12 mouse cellular contexts compared by ENCODE assay signal in the genomic region with DNA sequence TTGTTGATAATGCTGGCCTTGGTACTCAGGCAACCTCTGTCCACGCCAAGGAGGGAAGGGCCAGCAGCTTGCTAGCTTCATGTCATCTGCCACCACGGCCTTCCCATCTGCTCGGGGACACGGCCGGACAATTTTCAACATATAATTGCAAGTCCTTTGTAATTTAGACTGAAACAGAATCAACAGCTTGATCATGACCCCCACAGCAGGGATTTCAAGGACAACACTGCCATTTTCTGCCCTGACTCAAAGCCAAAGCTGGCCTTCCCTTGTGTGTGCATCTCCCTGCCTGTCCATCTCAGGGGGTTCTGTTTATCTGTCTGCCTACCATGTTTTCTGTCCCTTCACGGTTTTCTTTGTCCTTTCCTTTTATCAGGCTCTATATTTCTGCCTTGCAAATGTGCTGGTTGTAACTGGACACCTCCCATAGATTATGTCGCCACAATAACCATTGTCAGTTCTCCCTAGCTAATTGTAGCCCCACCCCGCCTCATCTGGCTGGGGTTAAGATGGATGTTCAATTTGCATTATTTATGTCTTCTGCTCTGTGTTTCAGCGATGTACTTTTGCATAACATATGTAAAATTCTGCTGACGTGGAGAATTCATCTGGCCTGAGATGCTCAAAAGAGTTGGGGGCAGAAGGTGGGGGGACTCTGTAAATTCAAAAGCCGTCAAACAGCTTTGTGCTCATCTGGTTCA.
A peak's percentile ranks its signal among the peaks of the same experiment; 100 is the strongest.
DNase-seq lines count a peak whose midpoint lies in the region; ATAC-seq and TF ChIP-seq lines count a peak whose summit lies in the region.
"Had no signal": no experiment of that assay in that cellular context is flagged by ENCODE, and none has a peak within 500 bp of the region (broad histone marks: within the 10 kb centered on the region; RNA-seq: fewer than 3 reads in every experiment).

No protein-coding gene starts in this region.

- no peaks in the 10 kb centered on the region for H3K27me3 ChIP-seq in hindbrain, embryonic 10.5 days (ENCODE audit: insufficient read depth, poor library complexity, severe bottlenecking)
- no peaks in the 10 kb centered on the region for H3K27me3 ChIP-seq in hindbrain, embryonic 16.5 days (replicated peaks; ENCODE audit: control insufficient read depth, insufficient read depth, low read length)
- H3K27me3 ChIP-seq in embryonic facial prominence, embryonic 12.5 days: no peaks in the 10 kb centered on the region
- no peaks in the 10 kb centered on the region for H3K27me3 ChIP-seq in hindbrain, embryonic 11.5 days (ENCODE audit: control insufficient read depth, insufficient read depth, low read length)
- H3K27me3 ChIP-seq in midbrain, embryonic 15.5 days (replicated peaks): no peaks in the 10 kb centered on the region

- H3K27ac ChIP-seq in hindbrain, embryonic 10.5 days: peak overlapping the region; percentile 86
- no peak overlapping the region for H3K27ac ChIP-seq in hindbrain, embryonic 16.5 days (ENCODE audit: low read depth, low read length)
- H3K27ac ChIP-seq in embryonic facial prominence, embryonic 12.5 days: peak overlapping the region; percentile 77
- H3K27ac ChIP-seq in hindbrain, embryonic 11.5 days (ENCODE audit: low read depth, low read length): peak overlapping the region; percentile 88
- H3K27ac ChIP-seq in midbrain, embryonic 15.5 days: 0 out of 2 replicates have a peak overlapping the region, but pooled peaks have one; percentile 47

- no peak for TF ChIP-seq POLR2A in lung, adult 2 months (IDR thresholded peaks at IDR 0.05; ENCODE audit: borderline replicate concordance, extremely low read depth, low read depth, low read length)

- no peak overlapping the region for H3K4me3 ChIP-seq in hindbrain, embryonic 10.5 days
- no peak overlapping the region for H3K4me3 ChIP-seq in hindbrain, embryonic 16.5 days (ENCODE audit: low read length)
- no peak overlapping the region for H3K4me3 ChIP-seq in embryonic facial prominence, embryonic 12.5 days
- no peak overlapping the region for H3K4me3 ChIP-seq in hindbrain, embryonic 11.5 days (ENCODE audit: low read depth, low read length)
- no peak overlapping the region for H3K4me3 ChIP-seq in midbrain, embryonic 15.5 days
- no peak overlapping the region for H3K4me3 ChIP-seq in lung, adult 2 months (replicated peaks; ENCODE audit: extremely low read depth, low read depth, low read length)
- H3K4me3 ChIP-seq: erythroblast, embryonic 14.5 days had no signal

- H3K36me3 ChIP-seq in hindbrain, embryonic 10.5 days: no peaks in the 10 kb centered on the region
- H3K36me3 ChIP-seq in hindbrain, embryonic 16.5 days (ENCODE audit: control insufficient read depth, insufficient read depth, low read length): no peaks in the 10 kb centered on the region
- no peaks in the 10 kb centered on the region for H3K36me3 ChIP-seq in embryonic facial prominence, embryonic 12.5 days
- H3K36me3 ChIP-seq in hindbrain, embryonic 11.5 days (ENCODE audit: control insufficient read depth, insufficient read depth, low read length): no peaks in the 10 kb centered on the region
- no peaks in the 10 kb centered on the region for H3K36me3 ChIP-seq in midbrain, embryonic 15.5 days (replicated peaks)

- no peak overlapping the region for H3K9ac ChIP-seq in hindbrain, embryonic 16.5 days (ENCODE audit: low read depth, low read length)
- H3K9ac ChIP-seq in embryonic facial prominence, embryonic 12.5 days: no peak overlapping the region
- H3K9ac ChIP-seq in hindbrain, embryonic 11.5 days (ENCODE audit: low read depth, low read length): no peak overlapping the region
- H3K9ac ChIP-seq in midbrain, embryonic 15.5 days: no peak overlapping the region

- TF ChIP-seq CTCF in lung, adult 2 months (IDR thresholded peaks at IDR 0.05; ENCODE audit: insufficient read depth, low read length): no peak

- 46% methylated on average over 11 of the region's 11 CpGs for WGBS in hindbrain, embryonic 10.5 days
- 33% methylated on average over 11 of the region's 11 CpGs for WGBS in hindbrain, embryonic 16.5 days
- WGBS in embryonic facial prominence, embryonic 12.5 days: 55% methylated on average over 11 of the region's 11 CpGs
- WGBS in hindbrain, embryonic 11.5 days: 36% methylated on average over 11 of the region's 11 CpGs
- 30% methylated on average over 11 of the region's 11 CpGs for whole genome bisulfite sequencing in midbrain, embryonic 15.5 days
- 78% methylated on average over 11 of the region's 11 CpGs for WGBS in lung, adult 2 months

- H3K9me3 ChIP-seq in hindbrain, embryonic 10.5 days: no peaks in the 10 kb centered on the region
- H3K9me3 ChIP-seq in hindbrain, embryonic 16.5 days (ENCODE audit: control insufficient read depth, low read length): no peaks in the 10 kb centered on the region
- H3K9me3 ChIP-seq in embryonic facial prominence, embryonic 12.5 days: no peaks in the 10 kb centered on the region
- H3K9me3 ChIP-seq in hindbrain, embryonic 11.5 days (ENCODE audit: control insufficient read depth, low read length): no peaks in the 10 kb centered on the region
- H3K9me3 ChIP-seq in midbrain, embryonic 15.5 days: no peaks in the 10 kb centered on the region

- no peak overlapping the region for H3K4me2 ChIP-seq in hindbrain, embryonic 16.5 days (ENCODE audit: low read length)
- H3K4me2 ChIP-seq in embryonic facial prominence, embryonic 12.5 days (replicated peaks): no peak overlapping the region
- H3K4me2 ChIP-seq in hindbrain, embryonic 11.5 days (replicated peaks; ENCODE audit: low read depth, low read length): no peak overlapping the region
- no peak overlapping the region for H3K4me2 ChIP-seq in midbrain, embryonic 15.5 days

- H3K4me1 ChIP-seq in hindbrain, embryonic 10.5 days (replicated peaks): peaks cover 68% of the 10 kb centered on the region
- H3K4me1 ChIP-seq in hindbrain, embryonic 16.5 days (ENCODE audit: control insufficient read depth, insufficient read depth, low read depth, low read length): 0 out of 2 replicates have a peak, but pooled peaks cover 3% of the 10 kb centered on the region
- peaks cover 6% of the 10 kb centered on the region; the same call in 1 of the 2 replicates for H3K4me1 ChIP-seq in embryonic facial prominence, embryonic 12.5 days
- no peaks in the 10 kb centered on the region; the same call in 1 of the 2 replicates for H3K4me1 ChIP-seq in hindbrain, embryonic 11.5 days (replicated peaks; ENCODE audit: control insufficient read depth, insufficient read depth, low read length)
- peaks cover 9% of the 10 kb centered on the region for H3K4me1 ChIP-seq in midbrain, embryonic 15.5 days
- no peaks in the 10 kb centered on the region for H3K4me1 ChIP-seq in lung, adult 2 months (ENCODE audit: control insufficient read depth, insufficient read depth, low read length)

- no peak for ATAC-seq in hindbrain, embryonic 16.5 days
- no peak for ATAC-seq in embryonic facial prominence, embryonic 12.5 days (ENCODE audit: insufficient number of reproducible peaks, insufficient read depth, low FRiP score, low TSS enrichment)
- peak; percentile 90 for ATAC-seq in hindbrain, embryonic 11.5 days (ENCODE audit: low FRiP score)
- ATAC-seq in midbrain, embryonic 15.5 days (replicated peaks): no peak
- ATAC-seq: intestine, embryonic 16.5 days had no signal

- DNase-seq in hindbrain, embryonic 10.5 days (ENCODE audit: low spot score): peak; percentile 56
- peak; percentile 64 for DNase-seq in hindbrain, embryonic 11.5 days (ENCODE audit: low spot score)
- no peak for DNase-seq in lung, adult 2 months
- no peak for DNase-seq in adrenal gland, postnatal 4 days (ENCODE audit: low spot score in 2 of 2)
- no peak for DNase-seq in adrenal gland, postnatal 36 days
- DNase-seq: gastrocnemius, postnatal 10 days; lung, postnatal 36 days had no signal

Comparison
In these comparisons a context has a peak if more than half of its experiments do, and no peak if none do; other contexts are left out.
1. DNase-seq: peak in hindbrain, embryonic 10.5 days (single experiment) and hindbrain, embryonic 11.5 days (single experiment); none in lung, adult 2 months (single experiment), adrenal gland, postnatal 4 days (0 of 2) and adrenal gland, postnatal 36 days (0 of 2).